Mouse (Mus musculus): Measurements from ENCODE around the gene Ugt1a9.

Ugt1a9 gene

DNA sequence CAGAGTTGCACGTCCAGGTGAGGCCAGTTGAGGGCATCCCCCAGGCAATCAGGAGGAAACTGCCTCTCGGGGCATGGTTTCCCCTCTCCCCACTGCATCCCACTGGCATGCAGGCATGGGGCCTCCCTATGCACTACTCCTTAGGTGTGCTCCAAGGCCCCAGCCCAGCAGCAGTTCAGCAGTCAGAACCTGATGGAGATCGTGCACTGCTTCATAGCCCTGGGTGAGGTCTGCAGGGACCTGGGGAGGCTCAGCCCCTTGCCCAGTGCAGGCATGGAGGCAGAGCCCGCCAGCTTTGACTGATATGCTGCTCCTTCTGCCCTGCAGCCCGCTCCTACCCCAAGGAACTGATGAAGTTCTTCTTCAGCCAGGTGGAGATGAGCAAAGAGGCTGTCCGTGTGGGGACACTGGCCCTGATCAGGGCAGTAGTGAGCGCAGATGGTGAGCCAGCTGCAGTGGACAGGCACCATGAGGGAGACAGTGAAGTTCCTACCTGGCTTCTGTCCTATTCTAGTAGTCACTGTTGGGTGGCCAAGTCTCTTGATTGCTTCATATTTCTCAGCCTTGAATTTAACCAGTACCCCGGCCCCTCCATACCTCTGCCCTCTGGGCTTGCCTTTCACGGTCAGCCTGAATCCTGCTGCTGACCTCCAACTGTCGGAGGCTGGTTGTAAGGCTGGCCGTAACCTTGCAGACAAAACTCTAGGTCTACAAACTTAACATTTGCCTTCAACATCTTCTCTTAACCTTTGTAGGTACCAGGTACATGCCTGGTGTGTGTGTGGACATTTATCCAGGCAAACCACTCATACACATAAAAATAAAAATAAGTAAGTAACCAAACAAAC, 164.7 kb downstream of the Ugt1a9 start:
- no peak for DNase-seq (ENCODE audit: low read depth, low spot score)

- DNase-seq (ENCODE audit: low read depth, low spot score): no peak
Measured at GRCm38 (mm10) chr1:88235894-88236415, 165.4 kb downstream of the Ugt1a9 start.

- DNase-seq (ENCODE audit: low read depth, low spot score): no peak
Measured at GRCm38 (mm10) chr1:88237311-88237710, 166.7 kb downstream of the Ugt1a9 start.

- DNase-seq (ENCODE audit: low read depth, low spot score): no peak
Measured at GRCm38 (mm10) chr1:88238771-88239170, 168.2 kb downstream of the Ugt1a9 start.

DNA sequence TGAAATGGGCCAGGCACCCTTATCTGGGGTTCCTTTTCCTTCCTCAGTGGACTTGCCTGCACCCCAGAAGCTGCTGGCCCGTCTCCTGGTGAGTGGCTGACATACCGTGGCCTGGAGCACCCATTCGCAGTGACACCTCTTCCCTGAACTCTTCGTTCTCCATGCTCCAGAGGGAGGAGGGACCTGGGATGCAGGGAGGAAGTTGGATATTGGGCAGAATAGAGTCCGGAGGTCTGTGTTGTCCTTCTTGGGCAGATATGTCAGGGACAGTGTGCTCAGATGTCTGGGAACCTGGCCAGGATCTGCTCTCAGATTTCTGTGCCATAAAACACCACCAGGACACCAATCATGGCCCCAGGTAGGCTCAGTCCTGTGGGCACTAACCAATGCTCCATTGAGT, 169.5 kb downstream of the Ugt1a9 start:
- no peak for DNase-seq (ENCODE audit: low read depth, low spot score)

DNA sequence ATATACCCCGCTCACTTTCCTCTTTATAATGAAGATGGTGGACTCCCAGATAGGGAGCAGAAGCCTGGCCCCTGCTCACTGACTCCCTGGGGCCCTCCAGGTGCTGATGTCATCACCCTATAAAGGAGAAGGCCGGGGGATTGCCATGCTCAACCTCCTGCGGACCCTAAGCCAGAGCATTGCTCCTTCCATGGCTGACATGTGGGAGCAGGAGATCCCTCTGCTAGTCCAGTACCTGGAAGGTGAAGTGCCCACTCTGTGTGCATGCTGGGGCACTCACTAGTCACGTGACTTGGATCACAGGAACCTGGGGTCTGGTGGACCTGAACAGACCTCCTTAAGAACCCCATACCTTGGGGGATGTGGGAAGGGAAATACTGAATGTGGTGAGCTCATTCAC, 170.0 kb downstream of the Ugt1a9 start:
- no peak for DNase-seq (ENCODE audit: low read depth, low spot score)

GRCm38 (mm10) chr1:88243861-88244260, 173.3 kb downstream of the Ugt1a9 start:
- no peak for DNase-seq (ENCODE audit: low read depth, low spot score)

- DNase-seq (ENCODE audit: low read depth, low spot score): no peak
Measured at GRCm38 (mm10) chr1:88245881-88246280, 175.3 kb downstream of the Ugt1a9 start.

GRCm38 (mm10) chr1:88246386-88246785, 175.8 kb downstream of the Ugt1a9 start:
- no peak for DNase-seq (ENCODE audit: low read depth, low spot score)

GRCm38 (mm10) chr1:88247660-88248059, 177.1 kb downstream of the Ugt1a9 start:
- no peak for DNase-seq (ENCODE audit: low read depth, low spot score)

DNA sequence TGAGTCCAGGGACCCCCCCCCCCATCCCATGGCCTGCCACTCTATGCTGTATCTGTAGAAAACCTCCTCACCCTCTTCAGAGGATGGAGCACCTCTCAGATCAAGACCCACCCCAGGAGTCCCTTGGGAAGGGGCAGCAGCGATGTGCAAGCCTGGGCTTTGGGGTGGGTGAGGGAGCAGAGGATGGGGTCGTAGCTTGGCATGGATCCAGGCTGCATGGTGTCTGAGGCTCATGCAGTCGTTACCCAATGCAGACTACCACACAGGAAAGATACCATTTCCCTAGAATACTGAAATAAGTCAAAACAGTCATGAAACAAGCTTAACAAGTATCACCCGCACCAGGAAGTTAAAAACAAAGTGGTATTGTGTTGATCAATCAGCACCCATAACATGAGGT, 178.1 kb downstream of the Ugt1a9 start:
- no peak for DNase-seq (ENCODE audit: low read depth, low spot score)

DNA sequence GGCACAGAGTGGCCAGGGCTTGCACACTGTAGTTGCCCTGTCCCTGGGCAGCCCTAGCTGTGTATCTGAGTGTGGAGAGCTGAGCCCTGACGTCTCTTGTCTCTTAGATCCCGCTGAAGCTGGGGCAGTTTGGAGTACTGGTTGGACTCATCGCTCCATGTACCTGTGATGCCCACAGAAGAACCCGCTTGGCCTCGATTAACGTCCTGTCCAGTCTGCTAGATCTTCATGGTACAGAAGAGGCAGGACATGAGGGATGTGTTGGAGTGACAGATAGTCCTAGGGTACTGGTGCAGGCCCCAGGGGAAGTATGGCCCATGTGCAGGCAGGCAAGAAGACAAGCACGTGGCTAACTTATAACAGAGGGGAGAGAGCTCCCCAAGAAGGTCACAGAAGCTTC, 179.0 kb downstream of the Ugt1a9 start:
- no peak for DNase-seq (ENCODE audit: low read depth, low spot score)

DNA sequence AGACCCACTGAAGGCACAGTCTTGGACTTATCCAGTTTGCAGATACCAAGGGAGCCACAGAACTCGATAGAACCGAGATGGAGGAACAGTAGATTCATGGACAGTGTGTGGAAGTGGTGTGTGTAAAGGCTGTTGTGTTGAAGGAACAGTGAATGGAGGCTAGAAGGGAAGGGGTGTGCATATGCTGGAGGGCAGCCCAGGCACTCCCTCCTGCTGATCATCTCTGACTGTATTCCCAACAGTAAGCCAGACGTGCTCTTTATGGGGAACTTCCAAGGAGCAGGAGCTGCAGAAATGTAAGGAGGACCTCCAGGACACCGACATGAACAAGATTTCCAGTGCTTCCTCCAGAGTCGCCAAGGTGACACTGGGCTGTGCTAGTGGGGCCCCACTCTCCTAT, 179.4 kb downstream of the Ugt1a9 start:
- DNase-seq (ENCODE audit: low read depth, low spot score): no peak

DNA sequence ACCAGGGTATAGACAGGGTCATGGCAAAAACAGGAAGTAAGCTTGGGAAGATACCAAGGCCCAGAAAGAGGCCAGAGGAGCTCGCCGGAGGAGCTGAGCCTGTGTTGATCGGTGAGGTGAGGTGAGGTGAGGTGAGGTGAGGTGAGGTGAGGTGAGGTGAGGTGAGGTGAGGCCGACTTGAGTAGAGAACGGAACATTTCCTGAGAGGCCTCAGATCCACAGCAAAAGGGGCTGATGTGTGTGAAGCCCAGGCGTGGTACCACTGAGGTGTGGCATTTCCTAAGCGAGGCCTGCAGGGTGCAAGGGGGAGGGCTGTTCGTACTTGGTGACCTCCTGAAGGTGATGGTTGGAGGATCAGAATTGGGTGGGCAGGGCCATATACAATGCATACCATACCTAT, 182.5 kb downstream of the Ugt1a9 start:
- DNase-seq (ENCODE audit: low read depth, low spot score): no peak

DNA sequence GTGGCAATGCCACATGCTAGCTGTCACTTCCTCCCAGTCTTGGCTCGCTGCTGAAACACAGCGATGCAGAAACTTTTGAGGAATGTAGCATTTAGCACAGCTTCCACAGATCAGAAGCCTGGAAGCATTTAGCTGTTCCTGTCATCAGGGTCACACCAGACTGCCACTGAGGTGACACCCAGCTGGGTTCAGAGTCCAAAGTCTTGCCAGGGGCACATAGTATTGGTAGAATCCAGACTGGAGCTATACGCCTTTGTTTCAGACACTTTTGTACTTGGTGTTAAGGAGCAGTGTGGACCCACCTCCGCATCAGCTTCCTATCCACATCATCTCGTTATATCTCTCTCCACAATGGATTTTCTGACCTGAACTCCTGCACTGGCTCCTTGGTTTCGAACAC, 182.9 kb downstream of the Ugt1a9 start:
- no peak for DNase-seq (ENCODE audit: low read depth, low spot score)

- no peak for DNase-seq (ENCODE audit: low read depth, low spot score)
Measured at GRCm38 (mm10) chr1:88254793-88255465, 184.3 kb downstream of the Ugt1a9 start.

- DNase-seq (ENCODE audit: low read depth, low spot score): no peak
Measured at GRCm38 (mm10) chr1:88255466-88255857, 184.9 kb downstream of the Ugt1a9 start.

- DNase-seq (ENCODE audit: low read depth, low spot score): no peak
Measured at GRCm38 (mm10) chr1:88255989-88256754, 185.6 kb downstream of the Ugt1a9 start.

- no peak for DNase-seq (ENCODE audit: low read depth, low spot score)
Measured at GRCm38 (mm10) chr1:88256886-88257663, 186.5 kb downstream of the Ugt1a9 start.

- no peak for DNase-seq (ENCODE audit: low read depth, low spot score)
Measured at GRCm38 (mm10) chr1:88257681-88258080, 187.1 kb downstream of the Ugt1a9 start.

DNA sequence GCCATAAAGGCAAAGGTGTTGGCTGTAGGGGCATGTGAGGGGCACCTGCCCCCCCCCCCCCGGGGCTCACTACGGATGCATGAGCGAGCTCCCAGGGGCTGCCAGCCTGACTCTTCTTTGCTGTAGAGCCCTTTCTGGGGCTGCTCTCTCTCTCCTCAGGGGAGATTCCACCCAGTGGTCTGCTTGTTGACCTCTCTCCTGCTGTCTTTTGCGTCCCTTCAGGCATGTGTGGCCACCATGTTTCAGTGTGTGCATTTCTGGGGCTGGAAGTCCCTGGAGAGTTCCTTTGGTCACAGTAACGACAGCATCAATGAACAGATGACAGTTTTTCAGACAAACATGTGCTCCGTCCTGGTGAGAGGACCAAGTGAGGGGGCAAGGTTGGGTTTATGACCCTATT, 187.8 kb downstream of the Ugt1a9 start:
- no peak for DNase-seq (ENCODE audit: low read depth, low spot score)

Data from CD4-positive helper T cell, adult 2 months (primary cell).